Mouse (Mus musculus) MEL (cell line): Measurements from ENCODE around the gene Il16. TPM values are rescaled to one million over a fixed set of nuclear protein-coding genes. Genes with fewer than 3 reads are reported as not detected.

ENCODE experiments used
- DNase-seq: peaks from one replicate; pipeline ENCODE4 v3.0.0; 2011; ENCODE audit warnings: low read depth, low spot score
- H3K27ac ChIP-seq: 2 replicates; pipeline ENCODE4 v1.5.1; 2012; ENCODE audit warnings: low read depth, mild to moderate bottlenecking, control low read depth, low read length, moderate library complexity; ENCODE audit not compliant: control insufficient read depth
- H3K27me3 ChIP-seq, 2 experiments: fragments of 150-350 bp in 1 of 2; sonication (generic) in 1 of 2; 2 replicates each; pipeline ENCODE4 v1.6.1; 2012; ENCODE audit warnings: low read length in 2 of 2, mild to moderate bottlenecking in 2 of 2, improper control_type of control experiment in 1 of 2, moderate library complexity in 1 of 2; ENCODE audit not compliant: insufficient read depth in 2 of 2, control insufficient read depth in 1 of 2
- H3K36me3 ChIP-seq, 2 experiments: 2 replicates each; pipeline ENCODE4 v1.6.1; 2012 to 2014; ENCODE audit warnings: low read length in 2 of 2, improper control_type of control experiment in 1 of 2, inconsistent platforms in 1 of 2, mild to moderate bottlenecking in 1 of 2; ENCODE audit not compliant: insufficient read depth in 2 of 2, control insufficient read depth in 1 of 2
- H3K4me1 ChIP-seq, 2 experiments: fragments of 150-350 bp in 1 of 2; sonication (generic) in 1 of 2; 2 replicates each; pipeline ENCODE4 v1.6.1; 2012; ENCODE audit warnings: low read length in 2 of 2, improper control_type of control experiment in 1 of 2, mild to moderate bottlenecking in 1 of 2; ENCODE audit not compliant: insufficient read depth in 2 of 2, control insufficient read depth in 1 of 2
- H3K4me3 ChIP-seq, 2 experiments: fragments of 150-350 bp in 1 of 2; sonication (generic) in 1 of 2; 2 replicates each; pipeline ENCODE4 v1.5.1; 2012; ENCODE audit warnings: low read depth in 2 of 2, low read length in 2 of 2, mild to moderate bottlenecking in 2 of 2, moderate library complexity in 2 of 2, control low read depth in 1 of 2, improper control_type of control experiment in 1 of 2; ENCODE audit not compliant: control insufficient read depth in 1 of 2, insufficient read depth in 1 of 2
- H3K79me2 ChIP-seq: 2 replicates; pipeline ENCODE4 v1.6.1; 2012; ENCODE audit warnings: mild to moderate bottlenecking, low read length, moderate library complexity; ENCODE audit not compliant: control insufficient read depth, poor library complexity, insufficient read depth
- H3K9ac ChIP-seq: 2 replicates; pipeline ENCODE4 v1.6.1; 2012; ENCODE audit warnings: low read depth, mild to moderate bottlenecking, control low read depth, low read length, moderate library complexity; ENCODE audit not compliant: control insufficient read depth, poor library complexity, severe bottlenecking
- H3K9me3 ChIP-seq: fragments of 150-350 bp; sonication (generic); replicated peaks from 2 replicates; pipeline ENCODE4 v1.6.1; 2012; ENCODE audit warnings: mild to moderate bottlenecking, low read length, improper control_type of control experiment, moderate library complexity; ENCODE audit not compliant: insufficient read depth
- BHLHE40 ChIP-seq: IDR thresholded peaks from 2 replicates; pipeline ENCODE4 v1.6.1; 2012; ENCODE audit warnings: low read depth, mild to moderate bottlenecking, inconsistent platforms, low read length, improper control_type of control experiment, borderline replicate concordance
- CHD1 ChIP-seq: IDR thresholded peaks from 2 replicates; pipeline ENCODE4 v1.6.1; 2012; ENCODE audit warnings: low read depth, mild to moderate bottlenecking, inconsistent platforms, low read length, improper control_type of control experiment
- CHD2 ChIP-seq: IDR thresholded peaks from 2 replicates; pipeline ENCODE4 v1.6.1; 2011; ENCODE audit warnings: low read length, improper control_type of control experiment
- E2F4 ChIP-seq: IDR thresholded peaks from 2 replicates; pipeline ENCODE4 v1.6.1; 2011; ENCODE audit warnings: low read depth, low read length, improper control_type of control experiment, borderline replicate concordance
- ELF1 ChIP-seq: IDR thresholded peaks from 2 replicates; pipeline ENCODE4 v1.6.1; 2014; ENCODE audit warnings: low read depth, mild to moderate bottlenecking, inconsistent platforms, low read length, improper control_type of control experiment, moderate library complexity
- EP300 ChIP-seq, 2 experiments: IDR thresholded peaks; 2 replicates each; pipeline ENCODE4 v1.6.1; 2011; ENCODE audit warnings: improper control_type of control experiment in 2 of 2, low read length in 2 of 2, low read depth in 1 of 2, mild to moderate bottlenecking in 1 of 2
- GABPA ChIP-seq: IDR thresholded peaks from 2 replicates; pipeline ENCODE4 v1.6.1; 2012; ENCODE audit warnings: low read depth, mild to moderate bottlenecking, inconsistent platforms, low read length, improper control_type of control experiment, moderate library complexity
- GATA1 ChIP-seq: IDR thresholded peaks from 2 replicates; pipeline ENCODE4 v1.6.1; 2011; ENCODE audit warnings: low read depth, low read length, improper control_type of control experiment
- HCFC1 ChIP-seq: IDR thresholded peaks from 2 replicates; pipeline ENCODE4 v1.6.1; 2012; ENCODE audit warnings: low read depth, mild to moderate bottlenecking, inconsistent platforms, low read length, improper control_type of control experiment, moderate library complexity
- MAZ ChIP-seq: IDR thresholded peaks from 2 replicates; pipeline ENCODE4 v1.6.1; 2012; ENCODE audit warnings: low read depth, mild to moderate bottlenecking, inconsistent platforms, low read length, improper control_type of control experiment
- MEF2A ChIP-seq: IDR thresholded peaks from 2 replicates; pipeline ENCODE4 v1.6.1; 2014; ENCODE audit warnings: low read depth, mild to moderate bottlenecking, inconsistent platforms, low read length, improper control_type of control experiment; ENCODE audit not compliant: poor library complexity, insufficient replicate concordance, severe bottlenecking; ENCODE audit errors: extremely low read depth
- MYB ChIP-seq: IDR thresholded peaks from 2 replicates; pipeline ENCODE4 v1.6.1; 2011; ENCODE audit warnings: mild to moderate bottlenecking, low read depth, low read length, improper control_type of control experiment
- NELFE ChIP-seq: IDR thresholded peaks from 2 replicates; pipeline ENCODE4 v1.6.1; 2011; ENCODE audit warnings: low read depth, low read length, improper control_type of control experiment
- POLR2A ChIP-seq, 2 experiments: IDR thresholded peaks; 2 replicates each; pipeline ENCODE4 v1.6.1; 2011 to 2012; ENCODE audit warnings: low read length in 2 of 2, mild to moderate bottlenecking in 2 of 2, control low read depth in 1 of 2, improper control_type of control experiment in 1 of 2, low read depth in 1 of 2, moderate library complexity in 1 of 2; ENCODE audit not compliant: control insufficient read depth in 1 of 2, insufficient read depth in 1 of 2, poor library complexity in 1 of 2
- POLR2AphosphoS2 ChIP-seq: IDR thresholded peaks from 2 replicates; pipeline ENCODE4 v1.6.1; 2011; ENCODE audit warnings: low read length, improper control_type of control experiment
- POLR2AphosphoS5 ChIP-seq: IDR thresholded peaks from 2 replicates; pipeline ENCODE4 v1.6.1; 2012; ENCODE audit warnings: low read depth, borderline replicate concordance, mild to moderate bottlenecking, inconsistent platforms, low read length, moderate library complexity, mixed read lengths
- SIN3A ChIP-seq: IDR thresholded peaks from 2 replicates; pipeline ENCODE4 v1.6.1; 2012; ENCODE audit warnings: low read length, improper control_type of control experiment, inconsistent platforms
- TBP ChIP-seq: IDR thresholded peaks from 2 replicates; pipeline ENCODE4 v1.8.0; 2011; ENCODE audit warnings: low read depth, low read length, improper control_type of control experiment
- UBTF ChIP-seq: IDR thresholded peaks from 2 replicates; pipeline ENCODE4 v1.6.1; 2012; ENCODE audit warnings: low read depth, mild to moderate bottlenecking, inconsistent platforms, low read length, improper control_type of control experiment, moderate library complexity, borderline replicate concordance; ENCODE audit not compliant: insufficient read depth
- USF1 ChIP-seq: IDR thresholded peaks from 2 replicates; pipeline ENCODE4 v1.6.1; 2014; ENCODE audit warnings: low read depth, mild to moderate bottlenecking, inconsistent platforms, low read length, improper control_type of control experiment, moderate library complexity
- USF2 ChIP-seq, 2 experiments: IDR thresholded peaks; 2 replicates each; pipeline ENCODE4 v1.6.1; 2011 to 2012; ENCODE audit warnings: improper control_type of control experiment in 2 of 2, low read length in 2 of 2, borderline replicate concordance in 1 of 2, inconsistent platforms in 1 of 2, low read depth in 1 of 2, mild to moderate bottlenecking in 1 of 2; ENCODE audit not compliant: insufficient read depth in 1 of 2
- ZMIZ1 ChIP-seq: IDR thresholded peaks from 2 replicates; pipeline ENCODE4 v1.6.1; 2012; ENCODE audit warnings: low read depth, mild to moderate bottlenecking, inconsistent platforms, low read length, improper control_type of control experiment, moderate library complexity
- ZNF384 ChIP-seq: IDR thresholded peaks from 2 replicates; pipeline ENCODE4 v1.6.1; 2012; ENCODE audit warnings: low read depth, mild to moderate bottlenecking, inconsistent platforms, low read length, improper control_type of control experiment
- polyA plus RNA-seq, 2 experiments: library from polyadenylated mRNA; stranded (reverse) in 1 of 2; unstranded in 1 of 2; fragments of >175 nt in 1 of 2; fragments of >200 nt in 1 of 2; gene quantifications; 2 replicates each; pipeline versions ENCODE4 v1.2.1 to v1.2.4; 2012; ENCODE audit warnings: low replicate concordance in 2 of 2, low read depth in 1 of 2; ENCODE audit not compliant: insufficient read length in 2 of 2, insufficient read depth in 1 of 2, missing spikeins in 1 of 2
- total RNA-seq: library from RNA; depleted of rRNA; stranded (reverse); fragments of 300-350 nt; gene quantifications from 2 replicates; pipeline ENCODE4 v1.2.3, GENCODE M21; 2012

Gene Il16
- total and polyA plus RNA-seq, 3 experiments = 0.04 to 0.10 TPM; not detected in 1

DNA sequence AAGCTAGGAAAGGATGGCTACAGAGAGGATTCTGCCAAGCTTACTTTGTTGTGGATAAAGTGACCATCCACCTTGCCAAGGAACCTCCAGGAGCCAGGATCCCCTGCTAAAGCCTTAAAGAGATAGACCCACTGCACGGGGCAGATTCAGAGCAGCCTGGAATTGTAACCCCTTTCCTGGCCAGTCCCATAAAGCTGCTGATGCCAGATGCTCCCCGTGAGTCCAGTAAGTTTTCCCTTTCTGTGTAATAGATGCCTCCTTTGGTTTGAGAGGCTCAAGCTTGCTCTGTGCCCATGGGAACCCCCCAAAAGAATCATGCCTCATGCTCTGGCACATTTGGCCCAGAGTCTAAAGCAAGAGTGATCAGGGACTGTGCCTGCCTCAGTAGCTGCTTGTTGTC, 33.5 kb upstream of the Il16 start:
- TF ChIP-seq POLR2AphosphoS5 (no peak), EP300 (IDR thresholded peaks at IDR 0.05; ENCODE audit: low read depth in 1 of 2, low read length in 2 of 2) (no peak), CHD2 (no peak), NELFE (no peak), POLR2AphosphoS2 (no peak), ZMIZ1 (no peak), GATA1 (no peak), ZNF384 (no peak), MEF2A (no peak), UBTF (no peak), SIN3A (no peak), USF1 (no peak), BHLHE40 (no peak), MYB (no peak), E2F4 (no peak), MAZ (no peak), CHD1 (no peak), TBP (no peak), USF2 (IDR thresholded peaks at IDR 0.05; ENCODE audit: borderline replicate concordance in 1 of 2, insufficient read depth in 1 of 2, low read depth in 1 of 2, low read length in 2 of 2) (no peak)
- Histone ChIP-seq H3K4me3 (no peak overlapping the region), H3K36me3 (no peaks in the 10 kb centered on the region), H3K4me1 (no peaks in the 10 kb centered on the region), H3K79me2 (no peaks in the 10 kb centered on the region), H3K9me3 (no peaks in the 10 kb centered on the region), H3K27me3 (no peaks in the 10 kb centered on the region; a peak in 1 of 4 replicates), H3K9ac (no peak overlapping the region), H3K27ac (no peak overlapping the region)
- no peak for DNase-seq

DNA sequence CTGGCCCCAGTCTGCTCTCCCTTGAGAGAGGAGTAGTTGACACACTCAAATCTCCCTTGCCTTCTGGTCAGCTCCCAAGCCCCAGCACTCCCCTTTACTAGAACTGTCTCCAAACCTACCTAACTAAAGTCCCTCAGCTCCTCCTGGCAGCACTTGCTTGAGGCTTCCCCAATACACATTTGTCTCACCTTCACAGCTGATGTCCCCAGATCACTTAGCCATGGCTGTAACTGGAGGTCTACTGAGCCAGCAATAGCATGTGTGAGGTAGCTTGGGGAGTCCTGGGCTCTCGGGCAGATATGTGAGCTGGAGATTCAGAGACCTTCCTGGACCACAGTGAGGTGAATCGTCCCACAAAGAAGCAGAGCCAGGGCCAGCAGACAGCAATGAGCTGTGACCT, 33.0 kb upstream of the Il16 start:
- H3K36me3 ChIP-seq = no peaks in the 10 kb centered on the region
- H3K9me3 ChIP-seq = no peaks in the 10 kb centered on the region
- H3K27ac ChIP-seq = no peak overlapping the region
- H3K4me3 ChIP-seq = no peak overlapping the region
- no peaks in the 10 kb centered on the region for H3K4me1 ChIP-seq
- no peaks in the 10 kb centered on the region for H3K79me2 ChIP-seq
- TF ChIP-seq ELF1 = no peak
- TF ChIP-seq HCFC1 = no peak
- no peak for TF ChIP-seq GABPA
- no peak for TF ChIP-seq SIN3A
- TF ChIP-seq POLR2A (IDR thresholded peaks at IDR 0.05; ENCODE audit: control insufficient read depth in 1 of 2, insufficient read depth in 1 of 2, low read depth in 1 of 2, low read length in 2 of 2, poor library complexity in 1 of 2) = no peak
- no peaks in the 10 kb centered on the region; a peak in 1 of 4 replicates for H3K27me3 ChIP-seq
- no peak overlapping the region for H3K9ac ChIP-seq
- no peak for DNase-seq
